Mouse (Mus musculus) forebrain, postnatal 0 days (tissue): ENCODE measurements around the gene Grm6. TPM values are rescaled to one million over a fixed set of nuclear protein-coding genes. Genes with fewer than 3 reads are reported as not detected.

ENCODE experiments used
- ATAC-seq: fragments of 200-750 bp; cut with Nextera tagmentation; 2 replicates; pipeline ENCODE4 v1.8.0; 2017; ENCODE audit warnings: mild to moderate bottlenecking, moderate library complexity
- DNase-seq: peaks from one replicate; pipeline ENCODE4 v3.0.0-alpha.2; 2015
- H3K27ac ChIP-seq: fragments of 300-500 bp; sonication (generic); 2 replicates; pipeline ENCODE4 v1.5.1; 2014; ENCODE audit warnings: low read depth, mild to moderate bottlenecking, antibody characterized with exemption, low read length, moderate library complexity, mixed read lengths
- H3K27me3 ChIP-seq: fragments of 300-500 bp; sonication (generic); 2 replicates; pipeline ENCODE4 v1.6.1; 2014; ENCODE audit warnings: mild to moderate bottlenecking, low read length, mixed read lengths; ENCODE audit not compliant: insufficient read depth
- H3K36me3 ChIP-seq: fragments of 300-500 bp; sonication (generic); 2 replicates; pipeline ENCODE4 v1.6.1; 2014; ENCODE audit warnings: mild to moderate bottlenecking, moderate library complexity; ENCODE audit not compliant: insufficient read depth
- H3K4me1 ChIP-seq: fragments of 300-500 bp; sonication (generic); 2 replicates; pipeline ENCODE4 v1.6.1; 2014; ENCODE audit warnings: antibody characterized with exemption; ENCODE audit not compliant: insufficient read depth
- H3K4me2 ChIP-seq: fragments of 300-500 bp; sonication (generic); 2 replicates; pipeline ENCODE4 v1.6.1; 2014; ENCODE audit warnings: low read depth, mild to moderate bottlenecking, moderate library complexity
- H3K4me3 ChIP-seq: fragments of 300-500 bp; sonication (generic); 2 replicates; pipeline ENCODE4 v1.5.1; 2014; ENCODE audit warnings: low read depth, low read length, mixed read lengths
- H3K9ac ChIP-seq: fragments of 300-500 bp; sonication (generic); 2 replicates; pipeline ENCODE4 v1.6.1; 2014; ENCODE audit warnings: mild to moderate bottlenecking
- H3K9me3 ChIP-seq: fragments of 300-500 bp; sonication (generic); 2 replicates; pipeline ENCODE4 v1.6.1; 2016; ENCODE audit warnings: low read length
- CTCF ChIP-seq: sonication (generic); IDR thresholded peaks from 2 replicates; pipeline ENCODE4 v1.5.1; 2016; ENCODE audit warnings: antibody characterized with exemption, control low read depth, low read depth
- WGBS: fragments of 180-500 bp; shearing (Covaris S2); extraction: QIAGEN DNeasy Blood & Tissue Kit; methylation state at CpG from one replicate; pipeline ENCODE4 v1.1.7; 2014; 5-methylcytosine and 5-hydroxymethylcytosine counted together
- polyA plus RNA-seq: library from polyadenylated mRNA; unstranded; fragments of >200 nt; fragmentation: Nextera tagmentation; extraction: Ambion mirVana; gene quantifications from 2 replicates; pipeline ENCODE4 v1.2.1, GENCODE M21; 2015
- total RNA-seq: library from RNA; depleted of rRNA; stranded (reverse); fragments of >200 nt; gene quantifications from 2 replicates; pipeline ENCODE4 v1.2.3, GENCODE M21; 2014

Grm6 gene
- total and polyA plus RNA-seq, 2 experiments from 2014 or later, result not detected

DNA sequence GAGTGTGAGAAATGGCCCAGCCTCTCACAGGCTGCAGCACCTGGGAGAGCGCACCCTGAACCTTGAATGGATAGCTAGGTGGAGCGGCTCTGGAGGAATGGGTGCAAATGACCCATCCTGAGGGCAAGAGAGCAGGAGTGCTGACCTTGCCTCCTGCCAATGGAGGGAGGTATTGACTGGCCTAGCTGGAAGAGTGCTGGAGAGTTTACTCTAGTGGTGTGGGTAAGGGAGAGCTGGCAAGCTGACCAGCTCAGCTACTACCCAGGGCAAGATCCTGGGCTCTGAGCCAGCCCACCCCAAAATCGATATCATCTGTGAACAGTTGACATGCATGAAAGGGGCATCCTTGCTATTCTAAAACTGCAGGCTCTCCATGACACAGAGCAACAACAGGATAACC, 4.5 kb upstream of the Grm6 start:
- no peak for DNase-seq
- no peak for ATAC-seq
- Histone ChIP-seq H3K4me1 (peaks cover under 1% of the 10 kb centered on the region; the same call in 1 of the 2 replicates), H3K4me3 (no peak overlapping the region), H3K4me2 (no peak overlapping the region), H3K27ac (no peak overlapping the region), H3K36me3 (no peaks in the 10 kb centered on the region), H3K27me3 (peaks cover 18% of the 10 kb centered on the region), H3K9ac (no peak overlapping the region), H3K9me3 (no peaks in the 10 kb centered on the region)
- 90% methylated on average over 3 of the region's 3 CpGs for WGBS
- no peak for TF ChIP-seq CTCF

DNA sequence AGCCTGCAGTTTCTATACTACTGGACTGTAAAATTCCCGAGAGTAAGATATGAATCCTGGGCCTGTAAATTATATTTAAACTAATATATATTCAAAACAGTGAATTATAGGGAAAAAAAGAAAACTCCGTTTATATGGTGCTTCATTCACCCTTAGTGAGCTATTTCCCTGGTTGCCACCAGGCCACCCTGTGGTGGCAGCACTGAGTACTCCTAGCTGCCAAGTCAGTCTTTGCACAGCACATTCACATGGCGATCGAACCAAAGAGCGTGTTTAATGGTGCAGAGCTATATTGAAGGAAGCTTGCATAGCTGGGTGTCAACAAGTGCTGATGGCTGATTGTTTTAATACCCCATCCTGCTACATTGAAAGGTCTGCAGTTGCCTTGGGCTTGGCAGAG, 3.4 kb upstream of the Grm6 start:
- H3K4me2 ChIP-seq, result no peak overlapping the region
- no peaks in the 10 kb centered on the region for H3K36me3 ChIP-seq
- H3K27ac ChIP-seq, result no peak overlapping the region
- TF ChIP-seq CTCF, result peak; percentile 71
- no peaks in the 10 kb centered on the region for H3K4me1 ChIP-seq
- no peak overlapping the region for H3K9ac ChIP-seq
- H3K9me3 ChIP-seq, result no peaks in the 10 kb centered on the region
- DNase-seq, result peak; percentile 36
- 68% methylated on average over 5 of the region's 5 CpGs for WGBS
- no peak overlapping the region for H3K4me3 ChIP-seq
- peak; percentile 66; the same call in 1 of the 2 replicates for ATAC-seq
- peaks cover 29% of the 10 kb centered on the region for H3K27me3 ChIP-seq

DNA sequence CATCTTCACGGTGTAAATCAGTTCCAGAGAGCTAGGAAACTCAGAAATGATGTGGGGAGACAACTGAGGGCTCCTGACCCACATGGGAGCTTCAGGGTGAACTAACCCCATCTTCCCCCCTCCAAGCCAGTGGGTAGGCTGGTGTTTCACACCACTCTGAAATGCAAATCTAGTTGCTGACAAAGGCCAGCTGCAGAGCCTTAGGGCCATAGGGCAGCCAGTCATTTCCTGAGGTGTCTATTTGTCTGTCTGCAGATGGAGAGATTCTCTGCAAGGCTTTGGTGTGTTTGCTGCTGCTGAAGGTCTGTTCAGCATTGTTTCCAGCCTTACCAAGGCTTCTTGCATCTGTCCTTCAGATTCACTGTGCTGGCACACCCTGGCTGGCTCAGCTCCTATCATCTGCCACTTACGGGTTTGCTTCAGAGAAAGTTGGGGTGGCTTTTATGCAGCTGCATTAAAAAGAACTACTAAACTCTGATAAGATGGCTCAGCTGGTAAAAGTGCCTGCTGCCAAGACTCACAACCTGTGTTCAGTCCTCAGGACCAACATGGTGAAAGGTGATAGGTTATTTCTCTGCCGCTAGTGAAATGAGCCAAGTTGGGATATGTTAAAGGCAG, 1.9 kb upstream of the Grm6 start:
- no peak for TF ChIP-seq CTCF
- WGBS, result 44% methylated on average over 3 of the region's 3 CpGs
- Histone ChIP-seq H3K27me3 (peaks cover 40% of the 10 kb centered on the region), H3K27ac (no peak overlapping the region), H3K9me3 (no peaks in the 10 kb centered on the region), H3K9ac (no peak overlapping the region), H3K4me3 (no peak overlapping the region), H3K4me2 (no peak overlapping the region), H3K4me1 (no peaks in the 10 kb centered on the region), H3K36me3 (no peaks in the 10 kb centered on the region)
- DNase-seq, result no peak
- no peak for ATAC-seq

DNA sequence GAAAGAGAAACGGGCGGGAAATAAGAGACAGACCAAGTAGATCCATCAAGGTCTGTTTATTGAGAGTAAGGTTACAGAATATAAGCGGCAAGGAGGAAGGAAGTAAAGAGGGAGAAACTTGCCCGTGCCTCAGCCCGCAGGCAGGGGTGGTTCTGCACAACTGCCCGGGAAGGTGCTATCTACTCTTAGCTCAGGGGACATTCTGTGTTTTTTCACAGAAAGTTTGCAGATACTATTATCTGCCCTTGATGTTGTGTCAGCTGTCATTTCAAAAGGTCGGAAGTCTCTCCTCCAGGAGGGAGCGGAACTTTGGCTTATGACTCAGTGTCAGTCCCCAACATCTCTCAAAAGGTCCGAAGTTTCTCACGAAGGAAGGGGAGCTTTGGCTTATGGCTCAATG, 1.2 kb upstream of the Grm6 start:
- Histone ChIP-seq H3K27me3 (peaks cover 40% of the 10 kb centered on the region), H3K9me3 (no peaks in the 10 kb centered on the region), H3K27ac (no peak overlapping the region), H3K9ac (no peak overlapping the region), H3K4me1 (no peaks in the 10 kb centered on the region), H3K36me3 (no peaks in the 10 kb centered on the region), H3K4me3 (no peak overlapping the region), H3K4me2 (no peak overlapping the region)
- 11% methylated on average over 10 of the region's 10 CpGs for WGBS
- no peak for TF ChIP-seq CTCF
- ATAC-seq (no peak), DNase-seq (no peak)

DNA sequence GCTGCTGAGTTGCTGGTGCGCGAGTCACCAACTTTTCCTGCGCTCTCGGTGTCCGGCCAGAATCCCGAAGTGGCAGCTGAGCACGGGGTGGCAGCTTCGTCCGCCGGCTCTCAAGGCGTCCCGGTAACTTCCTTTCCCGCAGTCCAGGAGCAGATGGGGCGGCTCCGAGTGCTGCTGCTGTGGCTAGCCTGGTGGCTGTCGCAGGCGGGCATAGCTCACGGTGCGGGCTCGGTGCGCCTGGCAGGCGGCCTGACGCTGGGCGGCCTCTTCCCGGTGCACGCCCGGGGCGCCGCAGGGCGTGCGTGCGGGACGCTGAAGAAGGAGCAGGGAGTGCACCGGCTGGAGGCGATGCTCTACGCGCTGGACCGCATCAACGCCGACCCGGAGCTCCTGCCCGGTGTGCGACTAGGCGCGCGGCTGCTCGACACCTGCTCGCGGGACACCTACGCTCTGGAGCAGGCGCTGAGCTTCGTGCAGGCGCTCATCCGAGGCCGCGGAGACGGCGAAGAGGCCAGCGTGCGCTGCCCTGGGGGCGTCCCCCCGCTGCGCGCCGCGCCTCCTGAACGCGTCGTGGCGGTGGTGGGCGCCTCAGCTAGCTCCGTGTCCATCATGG, 610 bp downstream of the Grm6 start:
- peak overlapping the region; percentile 94 for H3K4me2 ChIP-seq
- no peak for DNase-seq
- H3K4me3 ChIP-seq, result peak overlapping the region; percentile 45
- under 1% methylated on average over 72 of the region's 72 CpGs for WGBS
- peak; percentile 25; the same call in 1 of the 2 replicates for ATAC-seq
- no peak for TF ChIP-seq CTCF
- H3K4me1 ChIP-seq, result no peaks in the 10 kb centered on the region
- peaks cover 40% of the 10 kb centered on the region for H3K27me3 ChIP-seq
- H3K36me3 ChIP-seq, result no peaks in the 10 kb centered on the region
- peak overlapping the region; percentile 40; the same call in 1 of the 2 replicates for H3K9ac ChIP-seq
- H3K27ac ChIP-seq, result no peak overlapping the region
- no peaks in the 10 kb centered on the region for H3K9me3 ChIP-seq

DNA sequence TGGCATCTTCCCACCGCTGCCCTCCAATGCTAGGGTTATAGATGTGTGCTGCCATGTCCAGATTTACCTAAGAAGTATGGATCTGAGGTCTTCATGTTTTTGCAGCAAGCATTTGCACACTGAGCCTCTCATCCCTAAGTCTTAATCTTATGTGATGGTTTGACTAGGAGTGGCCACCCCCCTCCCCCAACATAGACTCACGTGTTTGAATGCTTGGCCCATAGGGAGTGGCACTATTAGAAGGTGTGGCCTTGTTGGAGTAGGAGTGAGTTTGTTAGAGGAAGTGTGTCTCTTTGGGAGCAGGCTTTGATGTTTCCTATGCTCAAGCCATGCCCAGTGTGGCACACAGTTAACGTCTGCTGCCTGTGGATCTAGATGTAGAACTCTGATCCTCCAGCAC, 28.2 kb downstream of the Grm6 start:
- H3K9me3 ChIP-seq, result peaks cover 5% of the 10 kb centered on the region
- H3K4me1 ChIP-seq, result no peaks in the 10 kb centered on the region
- H3K4me2 ChIP-seq, result no peak overlapping the region
- DNase-seq (no peak), ATAC-seq (no peak)
- H3K27me3 ChIP-seq, result no peaks in the 10 kb centered on the region
- TF ChIP-seq CTCF, result no peak
- H3K9ac ChIP-seq, result no peak overlapping the region
- WGBS, result 95% methylated on average over 3 of the region's 3 CpGs
- H3K27ac ChIP-seq, result no peak overlapping the region
- no peak overlapping the region for H3K4me3 ChIP-seq
- peaks cover 61% of the 10 kb centered on the region for H3K36me3 ChIP-seq

DNA sequence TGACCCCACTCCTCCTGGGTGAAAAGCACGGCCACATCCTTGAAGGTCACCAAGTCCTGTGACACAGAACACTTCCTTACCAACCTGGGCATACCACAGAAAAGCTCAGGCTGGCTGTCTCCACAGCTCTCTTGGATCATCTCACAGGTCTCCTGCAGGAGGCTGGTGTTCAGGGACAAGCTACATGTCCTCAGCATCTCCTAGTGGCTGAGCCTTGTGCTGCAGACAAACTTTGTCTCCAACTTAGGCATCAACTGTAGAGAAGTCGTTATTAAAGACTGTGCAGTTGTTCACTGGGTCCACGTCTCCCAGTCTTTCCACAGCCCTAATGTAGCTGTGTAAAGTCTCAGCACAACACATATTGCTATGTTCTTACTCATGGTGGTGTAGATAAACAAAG, 33.3 kb downstream of the Grm6 start:
- Histone ChIP-seq H3K4me2 (no peak overlapping the region), H3K36me3 (peaks cover 32% of the 10 kb centered on the region), H3K4me3 (no peak overlapping the region), H3K9me3 (no peaks in the 10 kb centered on the region), H3K9ac (no peak overlapping the region), H3K27ac (no peak overlapping the region), H3K4me1 (peaks cover 16% of the 10 kb centered on the region), H3K27me3 (no peaks in the 10 kb centered on the region)
- ATAC-seq (no peak), DNase-seq (no peak)
- WGBS, result 86% methylated on average over 3 of the region's 3 CpGs
- peak; percentile 39 for TF ChIP-seq CTCF
